Mouse (Mus musculus) forebrain, embryonic 11.5 days (tissue): ENCODE results near the gene 2200002D01Rik. TPM values are rescaled to one million over a fixed set of nuclear protein-coding genes. Genes with fewer than 3 reads are reported as not detected.
A peak's percentile ranks its signal among the peaks of the same experiment; 100 is the strongest.
"Not testable (repeated sequence)": the region's sequence is repeated elsewhere in the genome, so short reads cannot be mapped to it uniquely, and the experiment has no call there.

ENCODE experiments used
- ATAC-seq: fragments of 200-750 bp; cut with Nextera tagmentation; replicated peaks from 2 replicates; pipeline ENCODE4 v1.8.0; 2017; ENCODE audit warnings: moderate TSS enrichment; ENCODE audit not compliant: low FRiP score
- DNase-seq: peaks from one replicate; pipeline ENCODE4 v3.0.0-alpha.2; 2017; ENCODE audit warnings: low spot score
- H3K27ac ChIP-seq: fragments of 300-500 bp; sonication (generic); 2 replicates; pipeline ENCODE4 v1.5.1; 2014; ENCODE audit warnings: low read depth, low read length
- H3K27me3 ChIP-seq: fragments of 300-500 bp; sonication (generic); 2 replicates; pipeline ENCODE4 v1.6.1; 2014; ENCODE audit warnings: mild to moderate bottlenecking, low read length, mixed read lengths; ENCODE audit not compliant: control insufficient read depth, insufficient read depth
- H3K36me3 ChIP-seq: fragments of 300-500 bp; sonication (generic); 2 replicates; pipeline ENCODE4 v1.6.1; 2014; ENCODE audit warnings: mild to moderate bottlenecking, low read length, moderate library complexity, mixed read lengths; ENCODE audit not compliant: control insufficient read depth, insufficient read depth
- H3K4me1 ChIP-seq: fragments of 300-500 bp; sonication (generic); replicated peaks from 2 replicates; pipeline ENCODE4 v1.6.1; 2014; ENCODE audit warnings: low read length, mixed read lengths; ENCODE audit not compliant: control insufficient read depth, insufficient read depth
- H3K4me2 ChIP-seq: fragments of 300-500 bp; sonication (generic); 2 replicates; pipeline ENCODE4 v1.6.1; 2014; ENCODE audit warnings: low read depth, mild to moderate bottlenecking, low read length, moderate library complexity, mixed read lengths; ENCODE audit not compliant: severe bottlenecking
- H3K4me3 ChIP-seq: fragments of 300-500 bp; sonication (generic); 2 replicates; pipeline ENCODE4 v1.5.1; 2014; ENCODE audit warnings: low read depth, low read length
- H3K9ac ChIP-seq: fragments of 300-500 bp; sonication (generic); 2 replicates; pipeline ENCODE4 v1.6.1; 2014; ENCODE audit warnings: low read length
- H3K9me3 ChIP-seq: fragments of 300-500 bp; sonication (generic); 2 replicates; pipeline ENCODE4 v1.6.1; 2016; ENCODE audit warnings: low read length, mixed read lengths; ENCODE audit not compliant: control insufficient read depth
- WGBS: fragments of 180-500 bp; shearing (Covaris S2); extraction: QIAGEN DNeasy Blood & Tissue Kit; methylation state at CpG from one replicate; pipeline ENCODE4 v1.1.7; 2014; 5-methylcytosine and 5-hydroxymethylcytosine counted together
- polyA plus RNA-seq: library from polyadenylated mRNA; unstranded; fragments of >200 nt; fragmentation: Nextera tagmentation; extraction: Ambion mirVana; gene quantifications from 2 replicates; pipeline ENCODE4 v1.2.1, GENCODE M21; 2014

2200002D01Rik gene
- polyA plus RNA-seq, 1 experiment from 2014 or later = 5.7 TPM

DNA sequence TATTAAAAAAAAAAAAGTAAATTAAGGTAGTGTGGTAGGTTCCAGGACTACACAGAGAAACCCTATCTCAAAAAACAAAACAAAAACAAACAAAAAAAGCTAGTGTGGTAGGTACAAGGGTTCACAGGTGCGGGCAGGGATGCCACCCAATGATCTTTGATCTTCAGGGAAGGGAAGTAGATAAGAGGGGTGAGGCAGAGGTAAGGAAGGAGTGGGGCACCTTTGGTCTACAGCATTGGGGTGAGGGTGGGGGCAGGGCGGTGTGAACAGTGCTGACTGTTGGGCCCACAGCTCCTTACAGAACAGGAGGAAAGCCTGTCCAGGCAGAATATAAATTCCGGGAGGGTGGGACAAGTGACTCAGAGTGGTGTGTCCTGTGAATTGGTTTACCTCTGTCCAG, 2.9 kb upstream of the 2200002D01Rik start:
- Histone ChIP-seq H3K4me2 (no peak overlapping the region), H3K4me1 (no peaks in the 10 kb centered on the region; the same call in 1 of the 2 replicates), H3K36me3 (no peaks in the 10 kb centered on the region), H3K9me3 (no peaks in the 10 kb centered on the region), H3K27ac (no peak overlapping the region), H3K9ac (no peak overlapping the region; the same call in 1 of the 2 replicates), H3K27me3 (peaks cover 4% of the 10 kb centered on the region; the same call in 1 of the 2 replicates), H3K4me3 (no peak overlapping the region)
- no peak for ATAC-seq
- WGBS = 81% methylated on average over 3 of the region's 3 CpGs
- DNase-seq = no peak

- H3K9ac ChIP-seq = peak overlapping the region; percentile 43
- H3K27ac ChIP-seq = no peak overlapping the region
- H3K4me1 ChIP-seq = no peaks in the 10 kb centered on the region; the same call in 1 of the 2 replicates
- H3K9me3 ChIP-seq = no peaks in the 10 kb centered on the region
- peaks cover 4% of the 10 kb centered on the region; the same call in 1 of the 2 replicates for H3K27me3 ChIP-seq
- peak overlapping the region; percentile 7; the same call in 1 of the 2 replicates for H3K4me3 ChIP-seq
- 17% methylated on average over 19 of the region's 19 CpGs for WGBS
- no peak for DNase-seq
- H3K36me3 ChIP-seq = no peaks in the 10 kb centered on the region; the same call in 1 of the 2 replicates
- peak; percentile 19; the same call in 1 of the 2 replicates for ATAC-seq
- H3K4me2 ChIP-seq = peak overlapping the region; percentile 45
Observed at GRCm38 (mm10) chr7:29247706-29248105, 560 bp downstream of the 2200002D01Rik start.

DNA sequence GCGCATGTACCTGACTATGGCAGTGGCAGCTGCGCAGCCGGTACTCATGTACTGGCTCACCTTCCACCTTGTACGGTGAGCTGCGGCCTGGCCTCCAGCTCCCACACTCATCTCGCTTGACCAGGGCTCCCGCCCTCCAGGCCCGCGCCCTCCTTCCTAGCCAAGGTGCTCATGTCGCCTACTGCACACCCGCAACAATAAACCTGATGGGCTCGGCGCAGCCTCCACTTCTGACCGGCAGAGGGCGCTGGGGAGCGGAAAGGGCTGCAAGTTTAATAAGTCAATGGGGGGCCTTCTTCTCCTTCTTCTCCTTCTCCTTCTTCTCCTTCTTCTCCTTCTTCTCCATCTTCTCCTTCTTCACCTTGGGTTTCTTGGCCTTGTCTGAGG, 959 bp downstream of the 2200002D01Rik start:
- 21% methylated on average over 16 of the region's 16 CpGs for WGBS
- Histone ChIP-seq H3K4me1 (no peaks in the 10 kb centered on the region; the same call in 1 of the 2 replicates), H3K36me3 (no peaks in the 10 kb centered on the region; the same call in 1 of the 2 replicates), H3K4me2 (peak overlapping the region; percentile 45), H3K4me3 (no peak overlapping the region; the same call in 1 of the 2 replicates), H3K9ac (no peak overlapping the region), H3K27ac (no peak overlapping the region), H3K9me3 (no peaks in the 10 kb centered on the region), H3K27me3 (peaks cover 4% of the 10 kb centered on the region; the same call in 1 of the 2 replicates)
- ATAC-seq = peak; percentile 45
- DNase-seq = peak; percentile 91

- Histone ChIP-seq H3K4me1 (no peaks in the 10 kb centered on the region; the same call in 1 of the 2 replicates), H3K27me3 (peaks cover 4% of the 10 kb centered on the region; the same call in 1 of the 2 replicates), H3K4me2 (no peak overlapping the region), H3K27ac (no peak overlapping the region), H3K4me3 (no peak overlapping the region), H3K9me3 (no peaks in the 10 kb centered on the region), H3K36me3 (no peaks in the 10 kb centered on the region; the same call in 1 of the 2 replicates), H3K9ac (no peak overlapping the region)
- ATAC-seq (no peak), DNase-seq (no peak)
- WGBS = 88% methylated on average over 21 of the region's 21 CpGs
Observed at GRCm38 (mm10) chr7:29246619-29247313, 1.5 kb downstream of the 2200002D01Rik start.

DNA sequence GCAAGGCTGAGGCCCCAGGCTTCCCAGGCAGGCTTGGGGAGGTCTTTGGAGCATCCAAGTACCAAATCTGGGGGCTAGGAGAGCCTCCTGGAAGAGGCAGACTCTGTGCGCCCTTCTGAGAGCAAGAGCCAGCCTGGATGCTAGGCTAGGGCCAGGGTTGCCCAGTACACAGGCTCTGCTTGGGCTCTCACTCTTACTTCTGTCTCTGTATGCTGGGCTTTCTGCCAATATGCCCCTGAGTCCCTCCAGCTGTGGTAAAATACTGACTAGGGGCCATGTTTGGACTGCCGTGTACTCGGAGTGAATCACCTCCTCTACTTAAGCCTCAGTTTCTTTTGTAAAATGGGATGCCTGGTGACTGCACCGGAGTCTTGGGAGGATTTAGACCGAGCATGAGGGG, 2.3 kb downstream of the 2200002D01Rik start:
- Histone ChIP-seq H3K9me3 (no peaks in the 10 kb centered on the region), H3K9ac (no peak overlapping the region), H3K4me1 (no peaks in the 10 kb centered on the region; the same call in 1 of the 2 replicates), H3K36me3 (no peaks in the 10 kb centered on the region; the same call in 1 of the 2 replicates), H3K27ac (no peak overlapping the region), H3K4me3 (no peak overlapping the region), H3K4me2 (no peak overlapping the region), H3K27me3 (peaks cover 4% of the 10 kb centered on the region; the same call in 1 of the 2 replicates)
- no peak for DNase-seq
- 93% methylated on average over 5 of the region's 5 CpGs for WGBS
- ATAC-seq = no peak

DNA sequence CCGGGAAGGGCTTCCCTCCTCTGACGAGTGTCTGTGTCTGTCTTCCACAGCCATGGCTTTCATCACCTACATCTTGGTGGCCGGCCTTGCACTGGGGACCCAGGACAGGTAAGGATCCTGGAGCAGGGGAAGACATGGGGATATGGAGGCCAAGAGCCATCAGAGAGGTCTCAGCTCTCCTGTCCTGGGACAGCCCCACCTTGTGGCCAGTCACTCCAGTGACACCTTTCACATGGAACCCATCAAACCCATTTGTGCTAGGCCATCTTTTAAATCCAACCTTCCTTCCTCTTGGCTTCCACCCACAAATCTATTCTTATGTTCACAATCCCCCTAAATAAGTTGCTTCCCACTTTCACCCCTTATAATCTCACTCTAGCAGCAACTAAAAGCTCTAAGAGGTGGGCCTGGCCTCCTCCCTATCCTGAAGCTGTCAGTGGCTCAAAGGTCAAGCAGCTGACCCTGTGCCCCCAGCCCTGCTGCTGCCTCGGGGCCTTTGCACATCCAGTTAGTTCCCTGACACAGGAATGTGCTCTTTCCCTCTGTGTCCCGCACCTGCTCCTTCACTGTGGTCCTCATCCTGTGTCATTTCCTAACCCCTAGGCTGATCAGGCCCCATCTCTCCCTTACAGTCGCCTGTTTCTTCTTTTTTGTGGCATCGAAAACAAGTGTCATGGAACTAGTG, 3.4 kb downstream of the 2200002D01Rik start:
- Histone ChIP-seq H3K36me3 (no peaks in the 10 kb centered on the region; the same call in 1 of the 2 replicates), H3K27me3 (peaks cover 4% of the 10 kb centered on the region; the same call in 1 of the 2 replicates), H3K27ac (no peak overlapping the region), H3K4me2 (no peak overlapping the region), H3K9me3 (no peaks in the 10 kb centered on the region), H3K4me1 (no peaks in the 10 kb centered on the region; the same call in 1 of the 2 replicates), H3K4me3 (no peak overlapping the region), H3K9ac (no peak overlapping the region)
- WGBS = 83% methylated on average over 7 of the region's 7 CpGs
- ATAC-seq (no peak), DNase-seq (no peak)

- Histone ChIP-seq H3K9ac (peak within 1 kb of the TSS; percentile 72), H3K4me2 (peak within 1 kb of the TSS; percentile 69), H3K4me1 (peaks cover 4% of the 10 kb centered on the region), H3K4me3 (peak within 1 kb of the TSS; percentile 58), H3K36me3 (no peaks in the 10 kb centered on the region), H3K27me3 (peaks cover 2% of the 10 kb centered on the region; the same call in 1 of the 2 replicates), H3K27ac (peak within 1 kb of the TSS; percentile 26), H3K9me3 (no peaks in the 10 kb centered on the region)
- DNase-seq = peak; percentile 98
- WGBS = under 1% methylated on average over 60 of the region's 60 CpGs
- ATAC-seq = peak; percentile 97
Observed at GRCm38 (mm10) chr7:29238019-29238967, 10.0 kb downstream of the 2200002D01Rik start, which contains the start of gene Yif1b. Gene Yif1b, plus strand, starts transcription at chr7:29238329.

DNA sequence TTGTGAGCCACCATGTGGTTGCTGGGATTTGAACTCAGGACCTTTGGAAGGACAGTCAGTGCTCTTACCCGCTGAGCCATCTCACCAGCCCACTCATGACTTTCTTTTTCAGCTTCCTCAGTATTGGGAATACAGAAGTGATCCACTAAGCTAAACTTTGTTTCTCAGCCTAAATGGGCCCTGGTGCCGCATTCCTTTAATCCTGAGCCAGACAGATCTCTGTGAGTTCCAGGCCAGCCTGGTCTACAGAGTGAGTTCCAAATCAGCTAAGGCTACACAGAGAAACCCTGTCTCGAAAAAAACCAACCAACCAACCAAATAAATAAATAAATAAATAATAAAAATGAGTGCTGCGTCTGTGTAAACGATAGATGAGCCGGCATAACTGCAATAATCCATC, 10.7 kb downstream of the 2200002D01Rik start:
- WGBS = 30% methylated on average over 6 of the region's 6 CpGs
- H3K36me3 ChIP-seq, DNase-seq, H3K9me3 ChIP-seq, H3K4me1 ChIP-seq, H3K27me3 ChIP-seq: not testable (repeated sequence)
- peak overlapping the region; percentile 69 for H3K4me2 ChIP-seq
- H3K9ac ChIP-seq = peak overlapping the region; percentile 43
- H3K4me3 ChIP-seq = peak overlapping the region; percentile 58
- ATAC-seq = peak; percentile 22; the same call in 1 of the 2 replicates
- peak overlapping the region; percentile 26 for H3K27ac ChIP-seq
